Mouse (Mus musculus) A20 (cell line): ENCODE results near the gene Epha4.

Experiments used
- DNase-seq: peaks from one replicate; pipeline ENCODE4 v3.0.0-alpha.2; 2011; ENCODE audit warnings: low read depth, low spot score

Epha4 gene

DNA sequence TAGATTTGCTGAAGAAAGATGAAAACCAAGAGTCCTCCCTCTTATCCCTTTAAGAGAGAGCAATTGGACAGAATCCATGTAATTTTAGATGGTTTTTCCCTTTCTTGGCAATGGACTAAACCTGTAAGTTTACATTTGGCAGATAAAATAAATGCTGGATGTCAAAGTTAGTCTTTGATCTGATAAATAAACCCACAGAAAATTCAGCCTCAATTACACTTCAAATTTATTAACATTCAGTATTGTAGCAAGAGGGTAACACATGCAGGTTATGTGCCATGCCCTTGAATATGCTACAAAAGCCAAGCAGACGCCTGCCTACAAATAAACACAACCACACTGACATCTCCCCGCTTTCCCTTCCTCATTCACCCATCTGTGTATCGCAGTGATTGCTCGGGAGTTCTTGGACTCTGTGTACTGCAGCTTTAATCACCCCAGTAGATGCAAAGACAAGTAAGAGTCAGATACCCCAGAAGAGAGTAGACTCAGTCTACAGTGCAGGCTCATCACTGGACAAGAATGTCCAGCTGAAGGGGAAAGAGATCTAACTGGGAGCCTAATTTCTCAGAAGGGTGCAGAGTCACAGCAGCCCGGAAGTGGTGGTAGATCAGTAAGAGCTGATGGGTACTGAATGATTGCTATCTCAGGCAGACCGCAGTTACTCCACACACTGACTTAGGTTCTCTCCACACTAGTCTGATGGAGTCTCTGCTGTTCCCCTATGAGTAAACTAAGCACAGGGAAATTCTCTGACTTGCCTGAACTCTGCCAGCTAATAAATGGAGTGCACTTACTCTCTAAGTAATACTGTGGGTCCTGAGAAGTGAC, 29.9 kb downstream of the Epha4 start:
- DNase-seq = no peak

DNA sequence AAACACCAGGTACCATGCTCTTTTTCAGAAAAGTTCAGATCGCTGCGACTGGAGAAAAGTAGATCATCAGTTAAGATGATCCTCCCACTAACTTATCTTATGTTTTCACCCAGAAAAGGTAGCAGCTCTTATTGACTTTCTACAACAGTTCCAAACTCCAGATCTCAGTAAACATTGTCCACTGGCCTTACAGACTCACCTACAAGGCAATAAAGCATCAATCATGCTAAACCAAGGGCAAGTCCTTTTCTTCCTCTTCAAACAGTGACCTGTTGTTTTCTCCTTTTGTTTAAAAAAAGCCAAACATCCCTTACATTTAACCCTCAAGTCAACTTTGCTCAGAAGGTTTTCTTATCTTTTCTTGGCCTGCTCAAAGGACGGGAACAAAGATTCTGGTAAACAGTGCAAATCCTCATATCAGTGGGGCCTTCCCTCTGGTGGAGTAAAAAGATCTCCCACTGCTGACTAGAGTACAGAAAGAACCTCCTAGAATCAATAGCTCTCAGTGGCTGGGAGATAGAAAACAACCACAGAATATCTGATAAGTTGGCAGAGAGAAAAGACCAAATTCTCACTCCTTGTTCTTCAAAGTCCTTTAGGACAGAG, 39.0 kb downstream of the Epha4 start:
- no peak for DNase-seq

- no peak for DNase-seq
These were observed 41.2 kb downstream of the Epha4 start for GRCm38 (mm10) chr1:77473446-77474376.

DNA sequence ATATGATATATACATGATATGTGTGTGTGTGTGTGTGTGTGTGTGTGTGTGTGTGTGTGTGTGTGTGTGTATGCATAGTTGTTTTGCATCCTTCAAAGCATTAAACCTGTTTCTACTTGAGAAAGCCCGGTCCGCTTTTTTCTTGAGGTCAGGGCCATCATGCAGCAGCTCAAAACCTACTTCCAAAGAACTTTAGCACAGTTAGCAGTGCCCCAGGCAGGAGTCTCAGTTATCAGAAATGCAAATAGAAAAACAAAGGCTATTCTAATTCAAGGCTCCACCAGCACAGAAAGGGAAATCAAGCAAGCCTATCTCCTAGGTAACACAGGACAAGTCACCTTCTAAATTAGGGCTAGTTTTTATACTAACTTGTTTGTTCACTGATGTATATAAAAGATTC, 42.3 kb downstream of the Epha4 start:
- no peak for DNase-seq

DNA sequence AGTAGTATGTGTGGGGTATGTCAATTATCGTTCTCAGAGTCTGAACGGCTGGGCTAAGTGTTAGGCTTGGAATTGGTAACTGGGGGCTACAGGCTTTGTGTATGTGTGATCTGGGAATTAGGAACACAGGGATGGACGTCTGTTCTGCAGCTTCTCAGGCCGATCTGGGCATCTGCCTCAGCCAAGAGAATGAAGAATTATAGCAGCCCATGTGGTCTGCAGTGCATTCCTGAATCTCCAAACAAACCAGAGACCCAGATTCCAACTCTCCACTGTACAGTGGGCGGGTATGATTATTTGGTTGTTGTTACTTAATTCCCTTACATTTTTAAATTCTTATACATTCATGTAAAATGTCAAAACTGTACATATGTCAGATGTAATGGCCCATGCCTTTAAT, 43.4 kb downstream of the Epha4 start:
- DNase-seq = no peak

DNA sequence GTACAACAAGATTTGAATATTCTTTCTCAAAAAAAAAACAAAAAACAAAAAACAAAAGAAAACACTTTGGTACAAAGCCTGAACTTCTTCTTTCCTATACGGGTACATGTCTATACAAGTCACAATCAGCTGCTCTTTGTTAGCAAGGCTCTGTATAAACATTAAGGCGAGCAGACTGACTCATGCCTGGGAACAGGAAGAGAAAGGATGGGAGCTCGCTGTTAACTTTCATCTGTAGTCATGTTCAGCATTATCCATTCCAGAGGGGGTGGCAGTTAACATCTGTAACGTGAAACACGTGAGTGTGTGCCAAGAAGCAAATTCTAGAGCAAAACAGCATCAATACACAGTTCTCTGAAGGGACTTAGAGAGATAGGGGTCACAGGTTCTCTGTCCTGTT, 43.9 kb downstream of the Epha4 start:
- DNase-seq = no peak

- no peak for DNase-seq
These were observed 46.1 kb downstream of the Epha4 start for GRCm38 (mm10) chr1:77468717-77469314.

GRCm38 (mm10) chr1:77465524-77465923, 49.4 kb downstream of the Epha4 start:
- DNase-seq = no peak

DNA sequence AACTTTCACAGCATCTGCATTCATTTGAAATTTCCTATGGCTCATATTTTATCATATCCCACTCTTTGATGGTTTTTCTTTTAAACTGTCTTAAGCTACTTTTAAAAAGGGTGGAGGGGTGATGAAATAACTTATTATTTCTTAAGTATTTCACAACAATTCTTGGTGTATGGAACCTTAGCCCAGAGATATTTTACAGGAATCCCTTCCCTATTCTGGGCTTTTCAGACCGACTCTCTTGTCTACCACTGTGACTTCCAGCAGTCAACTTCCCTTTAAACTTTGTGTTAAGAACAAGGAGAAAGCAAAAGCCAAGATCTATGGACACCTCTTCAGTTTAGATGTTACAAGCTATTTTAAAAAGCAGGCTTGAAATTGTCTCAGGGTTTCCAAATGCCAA, 50.8 kb downstream of the Epha4 start:
- no peak for DNase-seq

DNA sequence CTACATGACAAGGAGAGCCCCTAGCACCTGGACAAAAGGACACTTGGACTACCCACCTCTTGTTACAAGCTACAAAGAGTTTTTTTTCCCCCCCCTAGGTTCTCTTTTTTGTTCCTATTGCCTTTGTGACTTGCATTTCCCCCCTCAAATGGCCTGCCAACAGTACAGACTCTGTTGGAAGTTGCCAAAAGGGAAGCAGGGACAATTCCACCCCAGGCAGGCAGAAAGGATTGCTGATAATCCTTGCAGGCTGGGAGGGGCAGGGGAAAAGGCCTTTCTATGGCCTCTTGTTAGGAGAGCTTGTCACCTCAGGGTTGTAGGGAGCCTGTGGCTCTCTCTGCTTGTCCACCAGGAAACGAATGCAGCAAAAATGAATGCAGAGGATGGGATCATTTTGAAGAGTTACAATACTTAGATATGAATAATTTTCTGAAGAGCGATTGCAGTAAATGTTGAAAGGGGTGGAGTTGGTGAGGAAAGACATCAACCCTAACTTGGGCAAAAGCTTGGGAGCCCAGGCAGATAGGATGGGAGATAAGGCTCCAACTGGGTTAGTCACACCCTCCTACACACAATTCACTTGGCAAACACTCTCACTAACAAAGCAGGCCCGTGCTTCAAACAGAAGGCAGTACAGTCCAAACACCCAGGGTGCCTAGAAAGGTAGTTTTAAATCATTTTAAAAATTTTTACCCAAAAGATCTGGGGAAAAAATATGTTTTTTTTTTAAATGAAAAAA, 52.8 kb downstream of the Epha4 start:
- DNase-seq = no peak

DNA sequence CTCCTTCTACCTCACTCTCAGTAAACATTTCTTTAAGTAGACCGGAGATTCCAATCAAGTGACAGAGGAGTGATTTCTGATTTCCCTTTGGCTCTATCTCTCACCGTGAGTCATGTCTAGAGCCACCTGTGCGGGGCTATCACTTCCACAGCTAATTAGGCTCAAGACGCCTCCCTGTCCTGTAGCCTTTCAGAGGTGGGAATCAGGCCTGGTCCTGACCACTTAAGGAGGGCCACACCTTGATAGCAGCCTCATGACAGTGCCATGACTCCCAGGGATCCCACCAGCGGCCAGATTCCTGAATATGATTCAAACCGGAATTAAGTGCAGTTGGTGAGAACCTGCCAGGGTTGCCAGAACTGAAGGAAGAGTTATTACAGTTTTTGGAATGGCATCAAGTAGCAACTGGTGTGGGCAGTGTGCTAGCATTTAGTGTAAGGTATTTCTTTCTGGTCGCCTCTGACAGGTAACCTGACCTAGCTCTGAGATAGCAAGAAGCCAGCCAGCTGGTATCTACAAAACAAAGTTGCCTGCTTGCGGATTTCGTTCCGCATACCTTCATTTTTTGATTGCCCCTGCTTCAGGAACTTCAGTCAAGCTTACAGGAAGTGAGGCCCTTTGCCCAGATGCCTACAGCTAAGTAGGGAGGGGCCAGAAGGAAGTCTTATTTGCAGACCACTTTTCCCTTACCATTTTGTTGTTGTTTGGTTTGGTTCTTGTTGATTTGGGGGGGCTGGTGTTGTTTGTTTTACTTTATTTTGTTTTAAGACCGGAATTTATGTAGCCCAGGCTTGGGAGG, 53.9 kb downstream of the Epha4 start:
- no peak for DNase-seq

GRCm38 (mm10) chr1:77458751-77459385, 56.0 kb downstream of the Epha4 start:
- DNase-seq = no peak

DNA sequence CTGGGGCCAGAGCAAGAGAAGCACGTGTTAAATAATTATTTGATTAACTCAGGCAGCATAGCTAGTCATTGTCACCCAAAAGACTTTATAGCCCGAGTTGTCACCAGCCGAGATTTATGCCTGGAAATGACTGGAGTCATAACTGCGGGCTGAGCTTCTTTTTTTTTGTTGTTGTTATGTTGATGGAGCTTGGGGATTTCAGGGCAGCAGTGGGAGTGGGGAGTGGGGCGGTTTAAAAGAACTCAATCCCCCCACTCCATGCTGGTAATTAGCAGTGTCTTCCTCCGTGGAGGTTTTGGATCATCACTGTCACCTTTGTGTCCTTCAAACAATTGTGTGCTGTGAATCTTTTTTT, 57.5 kb downstream of the Epha4 start:
- no peak for DNase-seq

- DNase-seq = no peak
These were observed 58.0 kb downstream of the Epha4 start for GRCm38 (mm10) chr1:77456695-77457445.

- DNase-seq = no peak
These were observed 61.1 kb downstream of the Epha4 start for GRCm38 (mm10) chr1:77453811-77454210.

- DNase-seq = no peak
These were observed 62.2 kb downstream of the Epha4 start for GRCm38 (mm10) chr1:77452721-77453120.

DNA sequence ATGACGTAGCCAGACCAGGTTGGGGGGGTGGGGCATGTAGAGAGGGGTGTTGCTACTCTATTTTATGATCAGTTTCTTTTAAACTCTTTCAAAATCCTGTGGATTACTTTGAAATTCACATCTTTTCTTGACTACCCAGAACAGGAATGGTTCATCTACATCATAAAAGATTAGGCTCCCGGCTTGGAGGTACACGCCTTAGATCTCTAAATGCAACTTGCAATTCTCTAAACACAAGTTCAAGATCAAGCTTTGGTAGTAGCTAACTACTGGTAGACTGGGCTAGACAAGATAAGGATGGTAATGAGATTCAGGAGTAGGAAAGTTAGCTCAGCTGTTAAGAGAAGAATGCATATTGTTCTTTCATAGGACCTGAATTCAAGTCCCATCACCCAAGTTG, 63.3 kb downstream of the Epha4 start:
- no peak for DNase-seq

DNA sequence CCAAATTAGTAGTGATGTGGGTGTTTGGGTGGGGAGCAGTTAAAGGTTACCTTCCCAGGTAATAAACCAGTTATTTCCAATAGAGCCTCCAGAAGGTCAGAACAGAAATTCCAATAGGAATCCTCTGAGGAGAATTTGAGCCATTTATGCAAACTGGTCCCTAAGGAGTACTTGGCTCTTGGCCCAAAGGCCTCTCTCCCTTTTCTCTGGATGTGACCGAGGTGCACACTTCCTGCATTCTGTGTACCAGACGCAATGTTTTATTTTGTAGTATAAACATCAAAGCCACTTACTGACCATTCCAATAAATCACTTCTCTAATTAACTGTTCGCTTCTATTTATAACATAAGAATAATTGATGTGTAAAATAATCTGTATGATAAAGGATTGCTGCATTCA, 64.7 kb downstream of the Epha4 start:
- DNase-seq = no peak

DNA sequence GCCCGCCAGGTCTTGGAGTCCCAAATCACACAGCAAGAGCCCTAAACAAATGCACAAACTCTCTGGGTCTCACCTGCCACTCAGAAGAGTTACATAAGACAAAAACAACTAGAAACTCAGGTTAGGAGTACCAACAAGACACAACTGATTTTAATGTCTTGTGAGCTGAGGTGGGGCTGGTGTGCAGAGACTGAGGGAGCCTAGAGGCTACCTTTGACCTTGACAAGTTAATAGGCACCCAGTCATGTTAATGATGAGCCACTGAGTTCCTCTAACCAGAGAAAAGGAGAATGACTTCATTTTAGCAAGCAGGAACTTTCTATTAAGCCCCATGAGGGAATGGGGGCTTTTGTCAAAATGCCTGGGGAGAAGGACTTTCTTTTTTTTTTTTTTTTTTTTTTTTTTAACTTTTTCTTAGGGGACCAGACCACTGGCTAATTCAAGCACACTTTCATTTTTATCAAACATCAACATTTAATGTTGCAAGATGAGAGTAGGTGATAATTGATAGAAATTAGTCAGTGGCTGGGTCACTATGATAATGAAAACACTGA, 67.8 kb downstream of the Epha4 start:
- no peak for DNase-seq
